Mouse (Mus musculus) hindbrain, embryonic 14.5 days (tissue): Measurements from ENCODE around the gene Tspyl3. TPM values are rescaled to one million over a fixed set of nuclear protein-coding genes. Genes with fewer than 3 reads are reported as not detected.

Experiments used
- ATAC-seq: fragments of 200-750 bp; cut with Nextera tagmentation; 2 replicates; pipeline ENCODE4 v1.8.0; 2017; ENCODE audit warnings: moderate number of reproducible peaks, mild to moderate bottlenecking, moderate TSS enrichment, moderate library complexity; ENCODE audit not compliant: low FRiP score
- DNase-seq: peaks from one replicate; pipeline ENCODE4 v3.0.0-alpha.2; 2015; ENCODE audit warnings: low spot score
- H3K27ac ChIP-seq: fragments of 300-500 bp; sonication (generic); 2 replicates; pipeline ENCODE4 v1.5.1; 2014; ENCODE audit warnings: mild to moderate bottlenecking, moderate library complexity
- H3K27me3 ChIP-seq: fragments of 300-500 bp; sonication (generic); 2 replicates; pipeline ENCODE4 v1.6.1; 2014; ENCODE audit warnings: mild to moderate bottlenecking, low read length, mixed read lengths; ENCODE audit not compliant: control insufficient read depth, insufficient read depth
- H3K36me3 ChIP-seq: fragments of 300-500 bp; sonication (generic); replicated peaks from 2 replicates; pipeline ENCODE4 v1.6.1; 2014; ENCODE audit not compliant: control insufficient read depth, insufficient read depth
- H3K4me1 ChIP-seq: fragments of 300-500 bp; sonication (generic); replicated peaks from 2 replicates; pipeline ENCODE4 v1.6.1; 2014; ENCODE audit warnings: antibody characterized with exemption, low read length, mixed read lengths; ENCODE audit not compliant: control insufficient read depth, insufficient read depth
- H3K4me2 ChIP-seq: fragments of 300-500 bp; sonication (generic); replicated peaks from 2 replicates; pipeline ENCODE4 v1.6.1; 2014; ENCODE audit warnings: mild to moderate bottlenecking, moderate library complexity
- H3K4me3 ChIP-seq: fragments of 300-500 bp; sonication (generic); replicated peaks from 2 replicates; pipeline ENCODE4 v1.5.1; 2014; ENCODE audit warnings: mild to moderate bottlenecking, low read length
- H3K9ac ChIP-seq: fragments of 300-500 bp; sonication (generic); 2 replicates; pipeline ENCODE4 v1.6.1; 2014
- H3K9me3 ChIP-seq: fragments of 300-500 bp; sonication (generic); 2 replicates; pipeline ENCODE4 v1.6.1; 2016; ENCODE audit warnings: low read length; ENCODE audit not compliant: control insufficient read depth
- WGBS: fragments of 180-500 bp; shearing (Covaris S2); extraction: QIAGEN DNeasy Blood & Tissue Kit; methylation state at CpG from one replicate; pipeline ENCODE4 v1.1.7; 2014; 5-methylcytosine and 5-hydroxymethylcytosine counted together
- polyA plus RNA-seq: library from polyadenylated mRNA; unstranded; fragments of >200 nt; fragmentation: Nextera tagmentation; extraction: Ambion mirVana; gene quantifications from 2 replicates; pipeline ENCODE4 v1.2.1, GENCODE M21; 2014

Gene Tspyl3
- polyA plus RNA-seq, 1 experiment from 2014 or later = 31.7 TPM

DNA sequence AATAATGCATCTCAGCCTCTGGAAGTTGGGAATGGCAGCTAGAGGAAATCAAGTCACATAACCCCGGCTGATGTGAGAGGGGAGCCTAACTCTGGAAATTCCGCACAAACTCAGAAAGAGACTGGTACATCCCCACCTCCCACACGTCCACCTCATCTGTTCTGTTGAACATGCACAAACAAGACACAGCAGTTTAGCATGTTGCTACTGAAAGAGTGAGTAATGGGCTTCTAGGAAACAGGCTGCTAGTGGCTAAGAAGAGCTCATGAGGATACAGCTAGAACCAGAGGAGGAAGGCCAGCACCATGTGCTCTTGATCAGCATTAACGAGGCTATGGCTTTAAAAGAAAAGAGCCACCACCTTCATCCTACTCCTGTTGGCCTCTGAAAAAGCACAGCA is 12.7 kb upstream of the Tspyl3 start:
- DNase-seq (no peak), ATAC-seq (no peak)
- H3K27ac ChIP-seq = no peak overlapping the region
- no peak overlapping the region for H3K4me2 ChIP-seq
- no peaks in the 10 kb centered on the region for H3K9me3 ChIP-seq
- H3K27me3 ChIP-seq = no peaks in the 10 kb centered on the region
- H3K9ac ChIP-seq = 0 out of 2 replicates have a peak overlapping the region, but pooled peaks have one; percentile 5
- no peak overlapping the region for H3K4me3 ChIP-seq
- WGBS = 90% methylated on average over 4 of the region's 4 CpGs
- peaks cover 37% of the 10 kb centered on the region for H3K4me1 ChIP-seq
- H3K36me3 ChIP-seq = peaks cover 36% of the 10 kb centered on the region

DNA sequence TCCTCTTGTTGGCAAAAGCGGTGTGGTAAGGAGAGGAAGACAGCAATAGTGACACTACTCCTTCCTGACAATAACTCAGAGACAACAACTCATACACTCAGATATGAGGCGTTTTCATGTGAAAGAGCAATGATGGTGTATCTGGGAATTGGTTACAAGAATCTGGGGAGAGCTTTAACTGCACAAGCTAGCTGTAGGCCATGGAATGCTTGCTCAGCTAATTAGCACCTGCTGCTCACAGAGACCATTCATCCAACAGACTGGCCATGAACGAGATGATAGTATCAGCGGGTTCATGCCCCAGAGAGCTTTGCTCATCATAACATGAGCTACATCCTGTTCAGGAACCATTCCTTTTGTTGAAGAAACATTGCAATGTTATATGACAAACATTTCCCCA is 12.0 kb upstream of the Tspyl3 start:
- Histone ChIP-seq H3K27me3 (no peaks in the 10 kb centered on the region), H3K36me3 (peaks cover 43% of the 10 kb centered on the region), H3K9ac (no peak overlapping the region), H3K4me2 (no peak overlapping the region), H3K9me3 (no peaks in the 10 kb centered on the region), H3K4me3 (no peak overlapping the region), H3K27ac (no peak overlapping the region), H3K4me1 (peaks cover 31% of the 10 kb centered on the region)
- DNase-seq = no peak
- 72% methylated on average over 4 of the region's 4 CpGs for WGBS
- no peak for ATAC-seq

DNA sequence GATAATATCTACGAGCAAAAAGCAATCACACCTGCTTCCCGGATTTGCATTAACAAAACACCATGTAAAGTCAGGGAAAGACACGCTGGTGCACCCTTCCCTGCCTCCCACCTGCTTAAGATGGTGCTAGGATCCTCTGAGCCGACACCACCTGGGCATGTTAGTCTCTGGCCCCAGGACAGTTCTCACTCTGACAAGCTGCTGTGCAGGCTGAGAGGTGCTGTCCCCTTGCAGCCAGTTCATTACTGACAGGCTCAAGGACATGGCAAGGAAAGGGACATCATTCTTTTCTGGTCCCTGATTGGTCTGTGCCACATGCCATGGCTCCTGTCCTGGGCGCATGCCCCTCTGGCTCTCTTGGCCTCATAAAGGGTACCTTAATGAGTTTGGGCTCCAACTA is 3.3 kb upstream of the Tspyl3 start:
- no peak for DNase-seq
- no peak overlapping the region for H3K9ac ChIP-seq
- 89% methylated on average over 5 of the region's 5 CpGs for WGBS
- no peak overlapping the region for H3K4me3 ChIP-seq
- ATAC-seq = no peak
- no peaks in the 10 kb centered on the region for H3K9me3 ChIP-seq
- peaks cover 69% of the 10 kb centered on the region for H3K36me3 ChIP-seq
- no peak overlapping the region for H3K4me2 ChIP-seq
- H3K27ac ChIP-seq = no peak overlapping the region
- peaks cover 7% of the 10 kb centered on the region for H3K4me1 ChIP-seq
- no peaks in the 10 kb centered on the region for H3K27me3 ChIP-seq

DNA sequence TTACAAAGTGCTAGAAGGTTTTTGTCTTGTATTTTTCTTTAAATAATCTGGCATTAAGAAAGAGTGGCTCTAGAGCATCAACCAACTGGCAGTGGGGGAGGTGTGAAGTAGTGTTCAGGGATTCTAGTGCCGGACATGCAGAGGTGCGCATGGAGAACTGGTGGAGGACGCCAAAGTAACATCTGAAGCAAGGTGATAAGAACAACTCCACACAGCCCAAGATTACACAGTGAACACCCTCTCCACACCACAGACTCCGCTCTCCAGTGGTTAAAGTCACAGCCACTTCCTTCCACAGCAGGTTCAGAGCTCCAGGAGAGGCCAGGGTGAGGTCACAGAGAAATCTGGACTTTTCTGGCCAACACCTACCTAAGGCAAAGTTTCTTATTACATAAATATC is 2.7 kb upstream of the Tspyl3 start:
- WGBS = 95% methylated on average over 4 of the region's 4 CpGs
- H3K36me3 ChIP-seq = peaks cover 64% of the 10 kb centered on the region

DNA sequence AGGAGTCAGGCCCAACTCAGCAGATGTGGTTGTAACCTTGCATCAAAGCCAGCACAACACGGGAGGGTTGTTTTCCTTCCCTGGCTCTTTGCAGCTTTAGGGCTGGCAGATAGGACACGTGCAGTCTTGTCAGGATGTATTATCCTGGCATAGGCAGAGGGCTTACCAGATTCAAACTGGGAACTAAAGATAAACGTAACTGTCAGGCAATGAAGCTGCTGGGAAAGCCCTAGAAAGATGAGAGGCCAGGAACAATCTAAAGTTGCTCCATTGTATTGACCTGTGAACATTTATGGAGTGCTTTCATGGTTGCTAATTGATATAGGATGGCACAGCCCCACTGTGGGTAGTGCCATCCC is 333 bp upstream of the Tspyl3 start:
- WGBS = 6% methylated on average over 3 of the region's 3 CpGs
- ATAC-seq = peak; percentile 34; the same call in 1 of the 2 replicates

More for the DNA sequence above, 2.7 kb upstream of the Tspyl3 start:
- no peak for DNase-seq
- Histone ChIP-seq H3K9me3 (no peaks in the 10 kb centered on the region), H3K4me1 (peaks cover 7% of the 10 kb centered on the region), H3K27ac (no peak overlapping the region), H3K4me2 (no peak overlapping the region), H3K4me3 (no peak overlapping the region), H3K9ac (no peak overlapping the region), H3K27me3 (no peaks in the 10 kb centered on the region)
- no peak for ATAC-seq

DNA sequence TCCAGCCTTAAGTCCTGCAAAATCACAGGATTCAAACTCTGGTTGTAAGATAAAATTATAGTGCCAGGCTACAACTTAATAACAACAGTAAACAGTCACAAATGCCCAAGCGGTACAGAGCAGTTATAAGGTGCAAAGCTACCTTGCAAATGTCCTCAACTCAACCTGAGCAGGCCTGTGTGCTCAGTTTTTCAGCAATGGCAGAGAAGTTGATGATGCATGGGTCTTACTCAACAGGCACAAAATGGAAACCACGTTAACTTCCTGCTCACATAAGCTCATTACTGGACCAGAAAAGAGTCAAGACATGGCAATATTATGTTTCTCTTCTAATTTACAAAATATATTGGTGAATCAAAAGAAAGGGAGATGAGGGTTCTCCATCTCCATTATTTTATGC is 2.7 kb downstream of the Tspyl3 start:
- 95% methylated on average over 2 of the region's 2 CpGs for WGBS
- H3K4me1 ChIP-seq = peaks cover 7% of the 10 kb centered on the region
- H3K4me3 ChIP-seq = no peak overlapping the region
- peaks cover 18% of the 10 kb centered on the region for H3K36me3 ChIP-seq
- no peak overlapping the region for H3K27ac ChIP-seq
- H3K27me3 ChIP-seq = no peaks in the 10 kb centered on the region
- no peak overlapping the region for H3K9ac ChIP-seq
- DNase-seq (no peak), ATAC-seq (no peak)
- no peaks in the 10 kb centered on the region for H3K9me3 ChIP-seq
- no peak overlapping the region for H3K4me2 ChIP-seq

More for the DNA sequence above, 333 bp upstream of the Tspyl3 start:
- Histone ChIP-seq H3K27ac (peak overlapping the region; percentile 83), H3K4me3 (peak overlapping the region; percentile 66), H3K27me3 (no peaks in the 10 kb centered on the region), H3K36me3 (peaks cover 47% of the 10 kb centered on the region), H3K9me3 (no peaks in the 10 kb centered on the region), H3K4me1 (peaks cover 7% of the 10 kb centered on the region), H3K9ac (peak overlapping the region; percentile 92), H3K4me2 (peak overlapping the region; percentile 80)
- no peak for DNase-seq

DNA sequence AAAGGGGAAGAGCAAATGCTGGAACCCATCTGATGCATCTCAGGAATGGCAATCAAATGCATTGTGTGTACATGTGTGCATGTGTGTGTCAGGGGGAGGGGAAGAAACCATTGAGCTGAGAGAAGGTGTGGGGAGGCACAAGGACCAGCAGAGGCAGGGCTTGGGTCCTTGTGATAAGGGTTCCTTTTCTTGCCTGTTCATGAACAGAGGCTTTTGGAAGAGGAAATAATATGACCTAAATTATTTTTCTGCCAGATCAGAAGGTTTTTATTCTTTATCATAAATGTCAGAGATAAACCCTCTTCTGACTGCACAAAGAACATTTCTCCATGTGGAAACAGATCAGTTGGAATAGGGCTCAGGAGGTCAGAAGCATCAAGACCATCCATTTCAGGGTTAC is 3.1 kb downstream of the Tspyl3 start:
- Histone ChIP-seq H3K4me1 (peaks cover 7% of the 10 kb centered on the region), H3K27me3 (no peaks in the 10 kb centered on the region), H3K4me2 (no peak overlapping the region), H3K27ac (no peak overlapping the region), H3K9me3 (no peaks in the 10 kb centered on the region), H3K36me3 (peaks cover 14% of the 10 kb centered on the region), H3K9ac (no peak overlapping the region), H3K4me3 (no peak overlapping the region)
- DNase-seq = no peak
- ATAC-seq = no peak

DNA sequence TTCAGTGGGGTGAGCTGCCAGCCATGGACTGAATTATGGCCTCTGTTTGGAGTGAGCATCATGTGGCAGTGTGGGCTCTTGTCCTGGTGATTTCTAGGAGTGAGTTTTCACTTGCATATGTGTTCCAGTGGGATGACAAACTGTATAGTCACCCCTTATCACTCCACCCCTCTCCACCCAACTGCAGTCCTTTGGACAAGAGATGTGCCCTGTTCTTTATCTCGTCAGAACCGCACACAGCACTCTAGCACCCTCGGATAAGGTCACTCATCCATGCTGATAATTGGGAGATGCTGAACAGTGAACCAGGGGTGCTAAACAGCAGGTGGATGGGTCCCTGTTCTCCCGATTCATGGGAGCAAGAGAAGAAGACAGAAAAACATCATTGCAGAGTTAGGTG is 3.6 kb downstream of the Tspyl3 start:
- H3K36me3 ChIP-seq = peaks cover 9% of the 10 kb centered on the region
- ATAC-seq = no peak
- H3K4me3 ChIP-seq = no peak overlapping the region
- no peak overlapping the region for H3K4me2 ChIP-seq
- no peak for DNase-seq
- H3K4me1 ChIP-seq = peaks cover 7% of the 10 kb centered on the region
- no peaks in the 10 kb centered on the region for H3K9me3 ChIP-seq
- H3K9ac ChIP-seq = no peak overlapping the region
- H3K27ac ChIP-seq = no peak overlapping the region
- 94% methylated on average over 4 of the region's 4 CpGs for WGBS
- H3K27me3 ChIP-seq = no peaks in the 10 kb centered on the region

DNA sequence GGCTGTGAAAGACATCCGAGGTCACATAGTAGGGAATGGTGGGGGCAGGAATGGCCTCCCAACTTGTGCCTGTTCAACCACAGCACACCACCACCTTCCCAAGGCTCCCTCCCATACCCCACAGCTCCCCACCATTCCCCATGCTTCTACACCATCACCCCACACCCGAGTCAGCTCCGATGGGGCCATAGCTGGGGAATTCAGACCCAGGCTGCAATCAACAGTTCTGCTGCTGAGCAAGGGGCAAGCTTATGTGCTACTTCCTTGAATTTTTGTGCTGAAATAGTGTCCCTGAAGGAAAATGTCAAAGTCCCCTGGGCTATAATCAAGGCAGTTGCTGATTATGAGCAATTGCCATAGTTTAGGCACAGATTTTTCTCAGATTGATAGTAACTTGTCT is 6.7 kb downstream of the Tspyl3 start:
- no peak for DNase-seq
- 89% methylated on average over 3 of the region's 3 CpGs for WGBS
- no peaks in the 10 kb centered on the region for H3K4me1 ChIP-seq
- H3K27me3 ChIP-seq = no peaks in the 10 kb centered on the region
- no peak overlapping the region for H3K4me2 ChIP-seq
- no peak for ATAC-seq
- H3K36me3 ChIP-seq = peaks cover 8% of the 10 kb centered on the region
- no peak overlapping the region for H3K27ac ChIP-seq
- H3K4me3 ChIP-seq = no peak overlapping the region
- H3K9ac ChIP-seq = no peak overlapping the region
- H3K9me3 ChIP-seq = no peaks in the 10 kb centered on the region

DNA sequence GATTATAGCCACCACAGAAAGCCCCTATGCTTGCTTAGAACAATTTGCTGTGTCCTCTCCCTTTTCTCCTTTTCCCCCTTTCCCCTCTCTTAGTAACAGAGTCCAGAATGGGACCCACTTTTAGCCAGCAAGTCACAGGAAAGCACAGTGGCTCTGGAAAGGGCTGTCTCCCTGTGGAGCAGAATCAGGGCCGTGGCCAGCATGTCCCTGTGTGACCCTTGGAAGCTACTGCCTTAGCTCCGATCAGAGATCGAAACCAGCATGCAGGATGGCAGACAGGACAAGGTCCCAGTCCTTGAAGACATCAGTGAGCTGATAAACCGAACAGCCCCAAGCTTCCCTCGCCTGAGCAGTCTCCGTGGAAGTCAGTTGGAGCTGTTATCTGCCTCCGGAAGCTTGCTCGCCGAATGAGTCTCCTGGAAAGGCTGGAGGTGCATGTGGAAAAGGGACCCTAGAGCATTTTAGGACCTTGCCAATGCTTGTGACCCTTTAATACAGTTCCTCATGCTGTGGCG is 7.4 kb downstream of the Tspyl3 start:
- 87% methylated on average over 10 of the region's 10 CpGs for WGBS
- no peaks in the 10 kb centered on the region for H3K9me3 ChIP-seq
- H3K4me1 ChIP-seq = no peaks in the 10 kb centered on the region
- ATAC-seq = no peak
- H3K27ac ChIP-seq = no peak overlapping the region
- H3K27me3 ChIP-seq = no peaks in the 10 kb centered on the region
- no peak overlapping the region for H3K4me2 ChIP-seq
- H3K36me3 ChIP-seq = peaks cover 8% of the 10 kb centered on the region
- no peak overlapping the region for H3K4me3 ChIP-seq
- DNase-seq = no peak
- no peak overlapping the region for H3K9ac ChIP-seq
